Mouse (Mus musculus) mesoderm, embryonic 11.5 days (tissue): ENCODE data around the gene Svop.

ENCODE experiments used
- DNase-seq: peaks from one replicate; pipeline ENCODE4 v3.0.0-alpha.2; 2012; ENCODE audit warnings: low read depth, low spot score

Svop gene

DNA sequence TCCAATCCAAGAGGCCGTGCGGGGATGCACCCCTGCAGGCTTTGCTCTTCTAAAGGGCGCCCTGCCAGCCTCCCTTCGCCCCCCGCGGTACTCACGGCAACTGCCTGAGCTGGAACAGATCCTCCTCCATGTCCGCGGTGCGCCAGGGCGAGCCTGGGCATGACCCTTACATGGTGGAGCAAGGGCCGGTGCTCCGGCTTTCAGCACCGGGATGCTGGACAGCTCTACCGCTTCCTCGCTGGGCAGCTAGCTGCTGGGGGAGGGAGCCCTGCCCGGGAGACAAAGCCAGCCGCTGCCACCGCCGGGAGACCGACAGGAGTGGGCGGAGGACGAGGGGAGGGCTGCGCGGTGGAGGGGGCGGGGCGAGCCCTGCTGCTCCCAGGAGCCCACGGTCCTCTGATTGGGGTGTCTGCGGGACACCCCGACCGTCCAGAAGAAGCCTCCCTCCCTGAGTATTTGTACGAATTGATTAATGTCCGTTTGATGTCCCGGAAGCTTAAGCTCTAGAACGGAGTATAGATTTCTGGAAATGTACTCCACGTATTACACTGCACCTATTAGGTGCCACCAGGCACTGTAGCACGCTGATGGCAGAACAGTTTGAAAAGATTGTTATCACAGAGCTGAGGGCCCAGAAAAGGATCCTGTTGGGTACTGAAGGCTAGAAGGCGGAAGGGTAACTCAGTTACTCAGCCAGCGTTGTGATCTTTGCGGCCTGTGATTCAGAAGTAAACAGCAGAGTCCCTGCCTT lies at the start of gene Svop:
Svop (minus strand) TSS at position 514 of the 751 bp plus-strand sequence.
- peak; percentile 91 for DNase-seq

DNA sequence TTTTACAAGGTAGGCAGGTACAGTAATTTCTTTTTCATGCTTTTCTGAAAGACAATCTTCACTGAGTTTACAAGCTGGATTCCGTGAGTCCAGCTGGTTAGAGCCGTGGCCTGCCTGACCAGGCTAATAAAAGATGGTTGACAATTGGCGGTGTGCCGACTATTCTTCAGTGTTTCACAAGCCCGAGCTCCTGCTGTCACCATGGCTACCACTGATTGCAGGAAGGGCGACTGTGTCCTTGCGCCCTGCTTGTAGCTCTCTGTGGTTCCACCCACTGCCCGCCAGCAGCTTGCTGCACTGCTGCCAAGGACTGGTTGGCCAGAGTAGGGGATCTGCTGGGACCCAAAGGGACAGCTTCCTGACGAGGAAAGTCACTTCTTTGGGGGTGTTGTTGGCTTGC lies 47.8 kb upstream of the Svop start:
- peak; percentile 32 for DNase-seq

DNA sequence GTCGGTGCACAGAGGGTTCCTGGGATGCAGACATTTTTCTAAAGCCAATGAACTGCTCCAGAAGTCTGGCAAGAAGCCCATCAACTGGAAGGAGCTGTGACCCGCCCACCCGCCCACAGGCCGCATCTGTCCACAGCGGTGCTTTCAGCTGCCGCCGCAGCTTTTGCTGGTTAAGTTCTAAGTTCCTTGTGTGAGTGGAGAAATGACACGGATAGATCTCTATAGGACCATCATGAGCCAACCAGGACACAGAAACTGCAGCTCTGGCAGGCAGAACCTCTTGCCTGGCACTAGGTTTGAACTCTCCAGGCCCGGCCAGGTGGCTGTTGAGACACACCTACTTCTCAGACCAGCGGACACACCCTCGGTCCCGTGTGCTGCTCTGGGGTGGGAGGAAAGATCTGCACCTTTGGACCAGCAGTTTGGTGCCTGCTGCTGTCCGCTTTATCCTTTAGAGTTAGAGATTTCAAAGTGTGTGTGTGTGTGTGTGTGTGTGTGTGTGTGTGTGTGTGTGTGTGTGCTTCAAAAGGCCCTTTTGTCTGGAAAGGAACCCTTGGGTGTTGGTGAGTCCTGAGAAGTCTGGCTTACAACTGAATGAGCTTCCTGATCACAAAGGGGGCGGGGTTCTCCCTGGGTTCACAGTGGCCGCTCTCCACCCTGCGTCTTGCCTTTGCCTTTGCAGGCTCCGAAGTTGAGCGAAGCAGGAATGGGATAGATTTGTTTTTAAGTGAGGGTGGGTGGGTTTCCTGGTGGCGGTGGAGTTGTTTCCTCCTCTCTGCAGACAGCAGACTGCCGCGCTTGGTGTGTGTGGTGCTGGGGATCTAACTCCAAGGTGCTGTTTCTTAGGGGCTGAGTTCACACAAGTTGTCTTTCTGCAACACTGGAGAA lies 47.2 kb upstream of the Svop start:
- no peak for DNase-seq

DNA sequence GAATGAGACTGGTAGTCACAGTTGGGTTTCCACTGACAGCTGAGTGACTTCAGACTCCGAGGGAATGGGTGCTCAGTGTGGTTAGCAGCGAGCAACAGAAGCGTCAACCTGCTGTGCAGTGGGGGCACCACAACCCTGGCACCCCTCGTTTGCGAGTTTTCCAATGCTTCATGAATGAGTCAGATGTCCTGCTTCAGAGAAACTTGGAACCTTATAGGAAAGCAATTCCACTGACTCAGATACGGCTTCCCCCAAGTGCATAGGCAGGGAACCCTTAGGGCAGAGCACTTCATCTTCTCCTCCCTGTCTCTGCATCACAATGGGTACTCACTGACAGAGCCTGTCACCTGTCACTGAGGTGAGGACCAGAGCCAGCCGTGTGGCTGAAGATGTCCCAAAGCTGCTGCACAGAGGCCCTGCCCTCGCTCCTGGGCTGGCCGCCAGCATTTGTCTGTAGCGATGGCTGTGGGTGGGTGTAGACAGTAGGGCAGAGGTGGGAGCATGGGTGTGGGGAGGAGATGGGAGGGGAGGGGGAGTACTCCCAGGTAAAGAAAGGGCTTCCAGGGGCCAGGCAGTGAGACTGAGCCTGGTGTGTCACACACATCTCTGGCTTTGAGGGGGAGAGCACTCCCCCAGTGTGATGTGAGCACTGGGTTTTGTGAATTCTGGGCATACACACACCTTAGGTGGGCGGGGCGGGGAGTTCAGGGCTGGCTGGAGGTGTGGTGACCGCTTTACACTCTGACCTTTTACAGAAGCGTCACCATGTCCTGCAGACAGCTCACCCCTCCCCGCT lies 46.3 kb upstream of the Svop start:
- DNase-seq: no peak

DNA sequence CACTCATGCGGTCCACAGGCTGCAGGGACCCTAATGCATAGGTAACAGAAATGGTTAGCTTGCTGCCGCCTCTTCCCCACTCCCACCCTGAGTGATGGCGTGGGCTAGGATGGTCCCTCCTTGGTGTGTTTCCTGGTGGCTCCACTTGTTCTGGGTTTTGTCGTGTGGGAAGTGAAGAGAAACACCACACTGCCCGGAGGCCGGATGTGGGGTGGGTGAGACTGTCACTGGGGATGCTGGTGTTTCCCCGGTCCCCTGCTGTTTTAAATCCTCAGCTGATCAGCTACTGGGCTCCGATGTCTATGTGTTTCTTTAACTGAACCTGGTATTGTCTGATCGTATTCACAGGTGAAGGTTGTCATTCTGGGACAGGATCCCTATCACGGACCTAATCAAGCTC lies 44.1 kb upstream of the Svop start:
- no peak for DNase-seq

DNA sequence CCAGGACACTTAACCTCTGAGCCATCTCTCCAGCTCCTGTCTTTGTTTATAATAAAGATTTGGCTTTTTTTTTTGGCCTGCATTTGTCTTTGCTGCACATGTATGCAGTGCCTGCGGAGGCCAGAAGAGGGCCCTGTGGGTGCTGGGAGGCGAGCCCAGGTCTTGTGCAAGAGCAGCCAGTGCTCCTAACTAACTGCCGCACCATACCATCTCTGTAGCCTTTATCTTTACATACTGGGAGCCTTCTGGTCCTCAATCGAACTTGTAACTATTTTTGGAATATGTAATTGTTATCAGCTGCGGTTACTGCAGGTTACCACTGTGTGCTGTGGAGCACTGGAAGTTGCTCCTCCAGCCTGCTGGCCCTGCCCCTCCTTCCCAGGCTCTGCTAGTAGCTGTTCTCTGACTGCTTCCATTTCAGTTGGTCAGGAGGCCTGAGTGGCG lies 42.7 kb upstream of the Svop start:
- DNase-seq: peak; percentile 23

DNA sequence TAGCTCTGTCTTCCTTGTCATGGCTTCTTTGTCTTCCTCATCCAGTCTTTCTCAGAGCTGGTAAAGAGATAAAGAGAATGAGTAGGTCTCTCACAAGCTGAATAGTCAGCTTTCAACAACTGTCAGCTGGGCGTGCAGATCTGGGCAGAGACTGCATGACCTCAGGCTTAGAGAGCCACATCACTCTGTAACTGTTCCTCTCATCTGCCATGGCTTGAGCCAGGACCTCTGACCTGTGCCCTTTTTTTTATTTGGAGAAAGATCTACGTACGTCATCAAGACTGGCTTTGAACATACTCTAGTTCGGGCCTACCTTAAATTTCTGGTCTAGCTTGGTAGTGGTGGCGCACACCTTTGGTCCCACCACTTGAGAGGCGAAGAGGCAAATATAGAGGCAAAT lies 41.5 kb upstream of the Svop start:
- DNase-seq: no peak

DNA sequence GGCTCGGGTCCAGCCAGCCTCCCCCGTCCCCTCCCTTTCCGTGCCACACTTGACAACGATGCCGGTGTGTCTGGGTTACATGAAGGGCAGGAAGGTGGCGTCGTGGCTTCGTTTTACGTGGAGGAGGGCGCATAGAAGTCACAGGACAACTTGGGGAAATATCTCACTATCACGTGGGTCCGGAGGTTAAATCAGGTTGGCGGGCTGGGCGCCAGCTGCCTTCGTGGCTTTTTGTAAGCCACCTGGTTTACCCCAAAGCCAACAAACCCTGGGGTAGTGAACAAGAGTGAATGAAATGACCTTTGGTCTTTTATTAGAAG lies 40.1 kb upstream of the Svop start:
- peak; percentile 48 for DNase-seq

DNA sequence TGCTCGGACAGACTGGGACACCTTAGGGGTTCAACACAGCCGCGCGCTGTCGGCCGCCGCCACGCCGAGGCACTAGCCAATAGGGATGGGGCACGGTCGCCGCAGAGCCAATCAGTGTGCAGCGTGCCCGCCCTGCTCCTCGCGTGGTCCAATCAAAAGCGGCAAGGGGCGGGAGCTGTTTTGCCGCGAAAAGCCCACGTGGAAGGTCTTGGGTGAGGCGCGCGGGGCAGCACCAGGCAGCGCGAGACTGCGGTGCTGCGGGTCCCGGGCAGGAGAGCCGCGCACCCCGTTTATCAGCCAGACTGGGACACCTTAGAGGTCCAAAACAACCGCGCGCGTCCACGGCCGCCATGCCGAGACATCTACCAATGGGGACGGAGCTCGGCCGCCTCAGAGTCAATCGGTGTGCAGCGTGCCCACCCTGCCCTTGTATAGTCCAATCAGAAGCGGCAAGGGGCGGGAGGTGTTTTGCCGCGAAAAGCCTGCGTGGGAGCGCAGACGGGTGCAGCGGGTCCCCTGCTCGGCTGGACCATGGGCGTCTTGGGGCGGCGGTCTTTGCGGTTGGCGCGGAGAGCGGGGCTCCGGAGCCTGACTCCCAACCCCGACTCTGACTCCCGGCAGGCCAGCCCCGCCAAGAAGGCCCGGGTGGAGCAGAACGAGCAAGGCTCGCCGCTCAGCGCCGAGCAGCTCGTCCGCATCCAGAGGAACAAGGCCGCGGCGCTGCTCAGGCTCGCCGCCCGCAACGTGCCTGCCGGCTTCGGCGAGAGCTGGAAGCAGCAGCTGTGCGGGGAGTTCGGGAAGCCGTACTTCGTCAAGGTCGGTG lies 39.5 kb upstream of the Svop start:
- DNase-seq: peak; percentile 92

DNA sequence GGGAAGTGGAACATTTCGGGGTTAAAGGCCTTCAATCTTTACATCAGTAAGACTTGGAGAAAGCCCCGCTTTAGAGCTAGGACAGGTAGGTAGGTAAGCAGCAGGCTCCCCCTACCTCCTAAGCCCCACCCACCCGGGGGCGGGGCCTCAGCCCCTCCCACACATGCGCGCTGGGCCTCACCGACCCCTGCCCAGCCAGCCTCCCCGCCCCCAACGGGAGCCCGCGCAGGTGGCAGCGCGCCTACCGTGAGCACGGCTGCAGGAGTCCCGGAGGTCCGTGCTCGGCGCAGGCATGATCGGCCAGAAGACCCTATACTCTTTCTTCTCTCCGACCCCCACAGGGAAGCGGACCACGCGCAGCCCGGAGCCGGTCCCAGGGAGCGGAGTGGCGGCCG lies 38.8 kb upstream of the Svop start, which contains the start of gene Ung:
Ung (plus strand) TSS at position 176 of the 395 bp plus-strand sequence.
- peak; percentile 76 for DNase-seq

DNA sequence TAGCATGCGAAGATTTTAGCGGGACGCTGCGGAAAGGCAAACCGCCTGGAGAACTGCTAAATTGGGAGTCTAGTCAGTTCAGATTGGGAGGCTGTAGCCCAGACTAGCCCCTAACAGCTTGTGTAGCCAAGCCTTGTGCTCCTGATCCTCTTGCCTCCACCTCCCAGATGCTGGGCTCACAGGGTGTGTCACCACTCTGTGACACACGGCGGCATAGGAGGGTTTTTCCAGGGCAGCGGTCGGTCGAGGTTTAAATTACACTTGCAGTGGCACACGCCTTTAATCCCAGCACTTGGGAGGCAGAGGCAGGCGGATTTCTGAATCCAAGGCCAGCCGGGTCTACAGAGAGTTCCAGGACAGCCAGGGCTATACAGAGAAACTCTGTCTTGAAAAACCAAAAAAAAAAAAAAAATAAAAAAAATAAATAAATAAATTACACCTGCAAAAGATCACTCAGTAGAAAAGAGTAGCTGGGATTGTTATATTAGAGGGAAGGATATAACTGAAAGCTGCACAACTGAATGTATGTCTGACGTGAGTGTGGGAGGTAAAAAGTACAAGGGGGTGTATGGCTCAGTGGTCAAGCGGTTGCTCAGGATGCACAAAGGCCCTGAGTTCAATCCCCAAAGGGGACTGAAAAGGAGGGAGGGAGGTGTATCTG lies 38.3 kb upstream of the Svop start:
- DNase-seq: no peak

DNA sequence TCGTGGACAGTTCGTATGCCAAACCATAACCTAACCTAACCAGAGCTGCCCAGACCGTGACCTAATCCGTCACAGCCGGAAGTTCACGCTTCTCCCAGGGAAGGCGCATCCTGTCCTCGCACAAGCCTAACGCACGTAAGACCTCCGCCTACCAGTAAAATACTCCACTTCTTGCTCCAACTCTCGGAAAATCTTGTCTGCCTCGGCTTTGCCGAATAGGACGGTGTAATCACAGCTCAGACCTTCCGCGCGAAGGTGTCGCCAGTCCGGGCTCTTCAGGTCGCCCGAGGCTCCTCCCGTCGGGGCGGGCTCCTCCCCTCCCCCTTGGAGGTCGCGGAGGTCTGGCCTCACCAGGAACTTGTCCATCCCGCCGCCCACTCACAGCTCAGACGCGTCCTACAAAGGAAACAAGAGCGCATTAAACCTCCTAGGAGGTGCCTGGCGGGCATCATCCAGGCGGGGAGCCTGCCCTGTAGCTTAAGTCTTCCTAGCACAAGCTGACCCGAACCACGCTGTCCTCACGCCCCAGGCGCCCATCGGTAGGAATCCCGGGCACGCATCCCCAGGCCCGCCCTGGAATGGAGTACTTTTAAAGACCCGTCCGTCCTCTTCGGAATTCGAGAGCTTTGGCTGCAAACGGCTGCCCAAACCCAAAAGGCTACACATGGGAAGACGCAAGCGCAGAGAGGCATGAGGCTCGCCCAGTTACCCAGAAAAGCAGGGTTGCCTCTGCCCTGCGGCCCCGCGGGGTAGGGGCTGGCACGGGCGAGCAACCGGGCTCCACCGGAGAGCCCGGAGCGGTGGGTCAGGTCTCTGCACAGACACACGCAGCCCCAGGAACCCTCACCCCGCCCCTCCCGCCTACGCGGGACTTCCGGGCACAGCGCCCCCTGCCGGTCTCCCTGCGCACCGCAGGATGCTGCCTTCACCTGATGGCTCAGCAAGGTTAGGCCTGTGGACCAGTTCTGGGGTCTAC lies 36.3 kb upstream of the Svop start, which contains the start of gene Alkbh2:
Alkbh2 (minus strand) TSS at position 845 of the 976 bp plus-strand sequence.
- DNase-seq: peak; percentile 89

DNA sequence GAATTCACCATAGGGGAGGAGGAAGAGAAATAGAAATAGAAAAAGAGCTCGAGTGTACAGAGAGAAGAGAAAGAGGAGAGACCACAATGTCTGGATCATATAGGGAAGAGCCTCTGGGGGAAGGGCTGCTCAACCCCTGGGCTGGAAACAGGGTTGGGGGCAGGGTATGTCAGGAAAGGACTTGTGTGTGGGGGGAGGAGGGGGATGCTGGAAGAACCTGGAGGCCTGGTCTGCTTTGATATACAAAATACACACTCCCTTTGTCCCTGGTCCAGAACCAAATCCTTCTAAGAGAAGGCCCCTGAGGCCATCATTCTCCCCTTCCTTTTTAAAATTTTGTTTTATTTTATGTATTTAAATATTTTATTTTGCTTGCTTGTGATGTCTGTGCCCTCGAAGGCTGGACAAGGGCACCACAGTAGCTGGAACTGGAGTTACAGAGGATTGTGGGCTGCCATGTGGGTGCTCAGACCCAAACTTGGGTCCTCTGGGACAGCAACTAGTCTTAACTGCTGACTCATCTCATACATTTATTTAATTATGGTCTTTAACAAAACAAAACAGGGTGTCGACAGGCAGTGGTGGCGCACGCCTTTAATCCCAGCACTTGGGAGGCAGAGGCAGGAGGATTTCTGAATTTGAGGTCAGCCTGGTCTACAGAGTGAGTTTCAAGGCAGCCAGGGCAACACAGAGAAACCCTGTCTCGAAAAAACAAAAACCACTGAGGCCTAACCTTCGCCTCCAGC lies 35.3 kb upstream of the Svop start:
- no peak for DNase-seq

DNA sequence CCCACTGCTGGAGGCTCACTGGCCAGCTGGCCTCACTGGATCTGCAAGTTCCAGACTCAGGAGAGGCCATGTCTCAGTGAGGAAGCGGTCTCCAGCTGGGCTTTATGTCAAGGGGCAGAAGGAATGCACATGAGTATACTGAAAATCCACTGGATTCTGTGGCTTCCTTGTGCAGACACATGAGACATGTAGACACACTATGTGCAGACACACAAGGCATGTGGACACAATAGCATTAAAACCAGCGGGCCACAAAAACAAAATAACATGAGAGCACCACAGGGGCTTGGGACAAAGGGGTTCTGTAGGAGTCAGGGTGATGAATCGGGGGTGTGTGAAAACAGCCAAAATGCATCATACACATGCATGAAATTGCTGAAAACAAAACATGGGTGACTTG lies 34.6 kb upstream of the Svop start:
- DNase-seq: no peak

DNA sequence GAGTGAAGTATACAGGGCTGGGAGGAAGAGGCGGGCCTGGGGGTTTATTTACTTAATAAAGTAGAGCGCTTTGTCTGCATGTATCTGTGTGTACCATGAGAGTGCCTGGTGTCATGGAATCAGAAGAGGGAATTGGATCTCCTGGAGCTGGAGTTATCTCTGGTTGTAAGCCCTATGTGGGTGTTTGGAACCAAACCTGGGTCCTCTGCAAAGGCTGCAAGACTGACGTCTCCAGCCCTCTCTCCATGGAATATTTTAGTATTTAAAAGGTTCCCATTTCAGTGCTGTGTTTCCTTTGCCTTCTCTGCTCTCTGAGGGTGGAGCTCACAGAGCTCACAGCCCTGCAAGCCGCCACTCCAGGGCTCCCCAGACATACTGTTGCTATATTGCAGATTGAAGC lies 28.4 kb upstream of the Svop start:
- no peak for DNase-seq

DNA sequence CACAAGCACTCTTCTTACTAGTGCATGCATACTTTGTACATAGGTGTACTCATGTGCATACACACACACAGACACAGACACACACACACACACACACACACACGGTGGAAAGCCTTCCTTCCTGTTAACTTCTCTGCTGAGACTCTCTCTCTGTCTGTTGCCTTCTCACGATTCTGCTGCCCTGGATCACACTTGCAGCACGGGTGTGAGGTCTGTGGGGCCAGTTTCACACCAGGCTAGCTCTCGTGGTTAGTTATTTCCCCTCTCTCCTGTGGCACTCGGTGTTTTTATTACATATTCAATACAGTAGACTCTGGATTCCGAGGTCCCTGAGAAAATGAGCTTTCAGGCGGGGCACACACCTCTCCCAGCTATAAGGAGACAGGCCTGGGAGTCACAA lies 25.2 kb upstream of the Svop start:
- DNase-seq: no peak

DNA sequence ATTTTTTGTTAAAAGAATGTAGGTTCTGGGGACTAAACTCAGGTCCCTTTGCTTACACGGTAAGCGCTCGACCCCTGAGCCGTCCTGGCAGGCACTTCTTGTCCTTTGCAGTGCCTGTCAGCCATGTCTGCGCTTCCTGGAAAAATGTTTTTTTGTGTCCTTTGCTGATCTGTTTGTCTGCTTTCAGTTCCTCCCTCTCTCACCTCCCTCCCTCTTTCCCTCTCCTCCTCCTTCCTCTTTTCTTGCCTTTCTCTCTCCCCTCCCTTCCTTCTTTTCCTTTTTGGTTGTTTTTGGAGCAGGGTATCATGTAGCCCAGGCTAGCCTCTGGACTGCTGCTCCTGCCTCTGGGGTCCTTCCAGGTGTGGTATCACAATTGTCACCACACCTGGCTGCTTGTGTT lies 23.7 kb upstream of the Svop start:
- no peak for DNase-seq

DNA sequence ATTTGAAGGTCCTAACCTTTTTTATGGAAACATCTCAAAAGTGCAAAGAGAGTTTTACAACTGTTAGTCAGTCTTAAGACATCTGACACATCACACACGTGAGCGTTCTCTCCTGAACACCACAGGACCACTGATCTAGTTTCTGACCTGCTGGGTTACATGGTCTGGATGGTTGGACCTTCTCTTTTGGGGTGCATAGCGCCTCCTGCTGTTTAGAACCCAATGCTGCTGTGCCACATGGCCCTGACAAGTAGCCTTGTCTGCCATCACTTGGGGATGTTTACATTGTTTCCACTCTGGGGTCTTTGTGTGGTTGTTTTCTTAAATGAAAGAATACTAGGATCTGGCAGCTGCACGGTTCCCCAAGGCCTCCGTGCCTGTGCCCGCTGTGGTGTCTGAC lies 22.0 kb upstream of the Svop start:
- no peak for DNase-seq
